Mouse (Mus musculus): ENCODE results near the gene Adgre5.

GRCm38 (mm10) chr8:83757084-83757607 lies 16.0 kb upstream of the Adgre5 start:
- TF ChIP-seq POLR2A (IDR thresholded peaks at IDR 0.05; ENCODE audit: borderline replicate concordance, control insufficient read depth, low read depth, low read length), result no peak
- TF ChIP-seq CTCF (IDR thresholded peaks at IDR 0.05; ENCODE audit: control insufficient read depth, insufficient read depth, low read length), result no peak

Measured in bone marrow, adult 2 months (tissue).